Mouse (Mus musculus) embryonic facial prominence, embryonic 13.5 days (tissue): ENCODE measurements at regions not wholly inside any gene's neighbourhood (a gene's known extent, or its start where the extent isn't known, plus 50 kb on each side); places are given as distances from the start of the nearest gene placed in this dataset.
"Not testable (repeated sequence)": the region's sequence is repeated elsewhere in the genome, so short reads cannot be mapped to it uniquely, and the experiment has no call there.

Experiments
- ATAC-seq: fragments of 200-750 bp; cut with Nextera tagmentation; 2 replicates; pipeline ENCODE4 v1.8.0; 2017; ENCODE audit warnings: low read depth; ENCODE audit not compliant: insufficient number of reproducible peaks, insufficient read depth, low FRiP score, low TSS enrichment
- H3K27ac ChIP-seq: fragments of 300-500 bp; sonication (generic); 2 replicates; pipeline ENCODE4 v1.5.1; 2015; ENCODE audit warnings: moderate library complexity, mild to moderate bottlenecking, inconsistent platforms
- H3K27me3 ChIP-seq: fragments of 300-500 bp; sonication (generic); 2 replicates; pipeline ENCODE4 v1.6.1; 2015; ENCODE audit warnings: mild to moderate bottlenecking, inconsistent platforms
- H3K36me3 ChIP-seq: fragments of 300-500 bp; sonication (generic); 2 replicates; pipeline ENCODE4 v1.6.1; 2015; ENCODE audit warnings: mild to moderate bottlenecking, inconsistent platforms
- H3K4me1 ChIP-seq: fragments of 300-500 bp; sonication (generic); 2 replicates; pipeline ENCODE4 v1.6.1; 2015; ENCODE audit warnings: inconsistent platforms
- H3K4me2 ChIP-seq: fragments of 300-500 bp; sonication (generic); 2 replicates; pipeline ENCODE4 v1.6.1; 2015; ENCODE audit warnings: moderate library complexity, mild to moderate bottlenecking, inconsistent platforms
- H3K4me3 ChIP-seq: fragments of 300-500 bp; sonication (generic); 2 replicates; pipeline ENCODE4 v1.5.1; 2015; ENCODE audit warnings: mild to moderate bottlenecking, inconsistent platforms
- H3K9ac ChIP-seq: fragments of 300-500 bp; sonication (generic); 2 replicates; pipeline ENCODE4 v1.6.1; 2015; ENCODE audit warnings: mild to moderate bottlenecking, inconsistent platforms
- H3K9me3 ChIP-seq: fragments of 300-500 bp; sonication (generic); 2 replicates; pipeline ENCODE4 v1.6.1; 2016; ENCODE audit warnings: inconsistent platforms
- WGBS: fragments of 180-500 bp; shearing (Covaris S2); methylation state at CpG from one replicate; pipeline ENCODE4 v1.1.7; 2015; ENCODE audit warnings: mixed read lengths; 5-methylcytosine and 5-hydroxymethylcytosine counted together

DNA sequence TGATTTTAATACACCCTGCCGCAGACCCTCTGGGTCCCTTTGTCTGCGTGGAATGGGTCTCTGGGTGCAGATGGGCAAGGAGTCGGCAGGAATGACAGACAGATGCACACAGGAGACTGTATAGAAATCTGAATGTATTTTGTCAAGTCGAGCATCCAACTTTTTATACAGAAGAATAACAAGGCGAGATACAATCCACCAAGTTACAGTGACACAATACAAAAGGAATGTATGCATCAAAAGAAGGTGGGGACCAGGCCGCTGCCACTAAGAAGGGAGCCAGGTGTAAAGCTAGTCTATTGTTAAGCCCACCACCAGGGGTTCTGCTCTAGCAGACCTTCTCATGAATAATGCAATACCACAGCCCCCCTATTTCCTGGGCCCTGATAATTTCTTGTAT is 65.8 kb upstream of the Dpp6 start:
- 79% methylated on average over 6 of the region's 6 CpGs for WGBS
- not testable (repeated sequence) for H3K36me3 ChIP-seq, H3K27ac ChIP-seq, ATAC-seq, H3K9ac ChIP-seq, H3K4me1 ChIP-seq, H3K27me3 ChIP-seq, H3K4me3 ChIP-seq, H3K9me3 ChIP-seq, H3K4me2 ChIP-seq

GRCm38 (mm10) chr5:26751601-26752305 is 65.2 kb upstream of the Dpp6 start:
- WGBS, result 79% methylated on average over 6 of the region's 6 CpGs

DNA sequence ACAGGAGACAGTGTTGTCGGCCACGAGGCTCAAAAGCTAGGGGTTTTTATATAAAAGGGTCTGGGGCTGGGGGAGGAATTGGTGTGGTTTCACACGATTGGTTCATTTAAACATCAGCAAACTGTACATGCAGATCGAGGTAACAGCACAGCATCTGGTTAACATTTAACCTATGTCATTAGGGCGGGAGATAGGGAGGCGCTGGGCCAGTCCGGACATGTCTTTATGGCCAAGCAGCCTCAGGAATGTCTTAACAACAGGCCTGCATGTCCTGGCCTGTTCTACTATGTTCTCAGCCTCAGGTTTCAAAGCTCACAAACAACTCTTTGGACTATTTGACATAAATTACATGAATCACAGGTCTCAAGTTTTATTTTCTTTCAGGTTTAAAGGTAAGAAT is 62.9 kb upstream of the Dpp6 start:
- H3K9ac ChIP-seq, H3K4me1 ChIP-seq, H3K9me3 ChIP-seq, H3K27me3 ChIP-seq, H3K4me2 ChIP-seq, H3K27ac ChIP-seq, H3K4me3 ChIP-seq, ATAC-seq, H3K36me3 ChIP-seq: not testable (repeated sequence)
- 54% methylated on average over 7 of the region's 7 CpGs for WGBS

More at GRCm38 (mm10) chr5:26751601-26752305, 65.2 kb upstream of the Dpp6 start:
- H3K36me3 ChIP-seq, ATAC-seq, H3K4me1 ChIP-seq, H3K9ac ChIP-seq, H3K27ac ChIP-seq, H3K27me3 ChIP-seq, H3K4me2 ChIP-seq, H3K4me3 ChIP-seq, H3K9me3 ChIP-seq: not testable (repeated sequence)
